Mouse (Mus musculus) hindbrain, embryonic 11.5 days (tissue): ENCODE results near the gene E130114P18Rik. TPM values are rescaled to one million over a fixed set of nuclear protein-coding genes. Genes with fewer than 3 reads are reported as not detected.

Experiments used
- ATAC-seq: fragments of 200-750 bp; cut with Nextera tagmentation; 2 replicates; pipeline ENCODE4 v1.8.0; 2017; ENCODE audit warnings: mild to moderate bottlenecking, moderate TSS enrichment, moderate library complexity; ENCODE audit not compliant: low FRiP score
- DNase-seq: peaks from one replicate; pipeline ENCODE4 v3.0.0-alpha.2; 2015; ENCODE audit warnings: low spot score
- H3K27ac ChIP-seq: fragments of 300-500 bp; sonication (generic); 2 replicates; pipeline ENCODE4 v1.5.1; 2014; ENCODE audit warnings: mild to moderate bottlenecking, low read depth, low read length
- H3K27me3 ChIP-seq: fragments of 300-500 bp; sonication (generic); 2 replicates; pipeline ENCODE4 v1.6.1; 2014; ENCODE audit warnings: mild to moderate bottlenecking, low read length, moderate library complexity, mixed read lengths; ENCODE audit not compliant: control insufficient read depth, insufficient read depth
- H3K36me3 ChIP-seq: fragments of 300-500 bp; sonication (generic); 2 replicates; pipeline ENCODE4 v1.6.1; 2014; ENCODE audit warnings: mild to moderate bottlenecking, low read length, moderate library complexity, mixed read lengths; ENCODE audit not compliant: control insufficient read depth, insufficient read depth
- H3K4me1 ChIP-seq: fragments of 300-500 bp; sonication (generic); replicated peaks from 2 replicates; pipeline ENCODE4 v1.6.1; 2014; ENCODE audit warnings: low read length, mixed read lengths; ENCODE audit not compliant: control insufficient read depth, insufficient read depth
- H3K4me2 ChIP-seq: fragments of 300-500 bp; sonication (generic); replicated peaks from 2 replicates; pipeline ENCODE4 v1.6.1; 2014; ENCODE audit warnings: mild to moderate bottlenecking, low read depth, low read length
- H3K4me3 ChIP-seq: fragments of 300-500 bp; sonication (generic); 2 replicates; pipeline ENCODE4 v1.5.1; 2014; ENCODE audit warnings: low read depth, low read length
- H3K9ac ChIP-seq: fragments of 300-500 bp; sonication (generic); 2 replicates; pipeline ENCODE4 v1.6.1; 2014; ENCODE audit warnings: low read depth, low read length
- H3K9me3 ChIP-seq: fragments of 300-500 bp; sonication (generic); 2 replicates; pipeline ENCODE4 v1.6.1; 2016; ENCODE audit warnings: low read length; ENCODE audit not compliant: control insufficient read depth
- WGBS: fragments of 180-500 bp; shearing (Covaris S2); extraction: QIAGEN DNeasy Blood & Tissue Kit; methylation state at CpG from one replicate; pipeline ENCODE4 v1.1.7; 2014; 5-methylcytosine and 5-hydroxymethylcytosine counted together
- polyA plus RNA-seq: library from polyadenylated mRNA; unstranded; fragments of >200 nt; fragmentation: Nextera tagmentation; extraction: Ambion mirVana; gene quantifications from 2 replicates; pipeline ENCODE4 v1.2.1, GENCODE M21; 2014

The E130114P18Rik gene
- polyA plus RNA-seq, 1 experiment from 2014 or later, result 28.5 TPM

DNA sequence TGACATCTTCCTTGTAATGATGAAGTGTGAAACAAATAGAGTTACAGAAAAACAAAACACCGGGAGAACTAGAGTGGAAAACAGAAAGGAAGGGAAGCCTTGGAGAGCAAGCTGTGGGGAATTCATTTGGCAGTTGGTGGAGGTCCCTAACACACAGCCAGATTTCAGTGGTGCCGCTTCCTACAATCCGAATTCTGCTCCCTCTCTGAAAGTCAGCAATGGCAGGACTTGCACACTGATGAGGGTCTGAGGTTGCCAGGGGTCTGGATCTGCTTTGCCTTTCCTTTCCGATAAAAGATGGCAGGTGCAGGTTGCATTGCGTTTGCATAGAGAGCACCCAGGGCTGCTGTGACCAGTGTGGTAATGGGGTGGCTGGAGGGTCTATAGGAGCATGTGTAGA is 18.1 kb upstream of the E130114P18Rik start:
- H3K27me3 ChIP-seq, result no peaks in the 10 kb centered on the region
- ATAC-seq (no peak), DNase-seq (no peak)
- no peaks in the 10 kb centered on the region for H3K36me3 ChIP-seq
- H3K4me2 ChIP-seq, result no peak overlapping the region
- no peaks in the 10 kb centered on the region for H3K9me3 ChIP-seq
- H3K4me3 ChIP-seq, result no peak overlapping the region
- H3K27ac ChIP-seq, result no peak overlapping the region
- WGBS, result 82% methylated on average over 5 of the region's 5 CpGs
- H3K4me1 ChIP-seq, result no peaks in the 10 kb centered on the region
- H3K9ac ChIP-seq, result no peak overlapping the region

DNA sequence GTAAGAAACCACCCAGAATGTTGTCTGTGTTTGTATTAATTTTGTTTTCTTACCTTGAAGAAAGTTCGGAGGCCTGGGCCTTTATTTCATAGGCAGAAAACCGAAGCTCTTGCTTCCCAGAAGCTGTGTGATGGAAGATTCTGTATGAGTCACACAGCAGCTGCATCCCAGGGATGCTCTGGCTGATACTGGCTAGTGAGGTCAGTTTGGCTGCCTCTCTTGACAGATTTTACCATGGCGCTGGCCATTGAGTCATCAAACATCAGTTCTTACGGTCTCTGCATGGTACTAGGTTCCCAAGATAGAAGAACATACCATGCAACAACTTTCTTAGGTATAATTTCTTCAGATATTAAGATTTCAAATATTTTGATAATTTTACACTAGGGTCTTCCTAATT is 17.0 kb upstream of the E130114P18Rik start:
- Histone ChIP-seq H3K4me3 (no peak overlapping the region), H3K27me3 (no peaks in the 10 kb centered on the region; the same call in 1 of the 2 replicates), H3K9me3 (no peaks in the 10 kb centered on the region), H3K36me3 (no peaks in the 10 kb centered on the region), H3K4me1 (no peaks in the 10 kb centered on the region), H3K4me2 (no peak overlapping the region), H3K27ac (no peak overlapping the region), H3K9ac (no peak overlapping the region)
- DNase-seq, result no peak
- 88% methylated on average over 4 of the region's 4 CpGs for WGBS
- ATAC-seq, result no peak

DNA sequence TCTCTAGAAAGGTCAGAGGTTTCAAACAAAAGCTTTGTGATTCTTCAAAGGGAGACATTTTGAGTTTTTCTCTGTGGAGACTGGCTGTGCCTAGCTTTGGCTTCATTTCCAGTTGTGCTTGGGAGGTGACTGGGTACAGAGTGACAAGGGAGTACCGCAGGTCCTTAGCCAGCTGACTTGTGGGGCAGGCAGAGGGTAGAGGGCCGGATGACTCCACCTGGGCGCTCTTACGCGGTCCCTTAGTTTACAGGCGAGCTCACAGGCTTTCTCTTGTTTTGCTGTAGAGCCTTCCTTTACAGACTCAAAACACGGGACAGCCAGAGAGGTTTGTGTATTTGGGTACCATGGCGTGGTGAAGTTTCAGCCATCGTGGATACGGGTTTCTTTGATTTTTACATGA is 16.1 kb upstream of the E130114P18Rik start:
- Histone ChIP-seq H3K4me1 (no peaks in the 10 kb centered on the region), H3K9ac (no peak overlapping the region), H3K27me3 (peaks cover 4% of the 10 kb centered on the region; the same call in 1 of the 2 replicates), H3K4me3 (no peak overlapping the region), H3K4me2 (no peak overlapping the region), H3K36me3 (no peaks in the 10 kb centered on the region), H3K9me3 (no peaks in the 10 kb centered on the region), H3K27ac (no peak overlapping the region)
- ATAC-seq (no peak), DNase-seq (no peak)
- 82% methylated on average over 10 of the region's 10 CpGs for WGBS

DNA sequence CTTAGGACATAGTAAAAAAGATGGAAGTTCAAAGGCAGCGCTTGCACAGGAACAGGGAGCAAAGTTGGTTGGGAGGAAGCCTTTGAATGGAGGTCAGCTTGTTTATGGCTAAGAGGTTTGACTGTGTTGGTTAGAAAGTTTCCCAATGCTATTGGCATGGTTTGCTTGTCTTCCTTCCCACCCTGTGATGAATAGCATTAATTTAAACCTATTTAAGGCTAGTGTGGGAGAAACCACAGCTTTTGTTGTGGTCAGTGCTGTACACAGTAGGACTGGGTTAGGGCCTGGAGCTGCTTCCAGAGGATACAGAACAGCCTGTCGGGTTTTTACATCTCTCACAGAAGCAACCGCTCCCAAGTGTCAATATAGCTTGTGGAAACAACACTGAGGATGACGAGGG is 10.7 kb upstream of the E130114P18Rik start:
- Histone ChIP-seq H3K27ac (no peak overlapping the region), H3K9ac (no peak overlapping the region), H3K36me3 (no peaks in the 10 kb centered on the region), H3K4me2 (no peak overlapping the region), H3K4me3 (no peak overlapping the region), H3K4me1 (no peaks in the 10 kb centered on the region), H3K27me3 (peaks cover 6% of the 10 kb centered on the region), H3K9me3 (no peaks in the 10 kb centered on the region)
- no peak for ATAC-seq
- WGBS, result 72% methylated on average over 4 of the region's 4 CpGs
- DNase-seq, result no peak

DNA sequence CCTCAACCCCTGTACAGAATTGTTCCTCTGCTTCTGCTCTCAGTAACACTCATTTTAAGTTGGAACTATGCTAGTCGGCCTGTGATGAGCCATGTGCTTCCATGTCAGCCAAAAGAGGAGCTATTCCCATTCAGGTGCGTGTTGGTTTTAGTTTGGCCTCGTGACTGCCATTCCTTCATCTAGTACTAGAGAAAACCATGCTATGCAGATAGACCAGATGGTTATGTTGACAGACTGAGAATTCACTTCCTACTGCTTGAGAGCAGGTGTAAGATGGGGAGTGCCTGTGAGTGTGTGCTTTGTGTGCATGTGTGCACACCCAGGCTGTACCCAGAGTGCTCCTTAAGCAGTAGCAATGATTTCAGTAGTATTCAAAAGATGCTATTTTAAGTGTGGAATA is 9.6 kb upstream of the E130114P18Rik start:
- H3K4me3 ChIP-seq, result no peak overlapping the region
- no peak for DNase-seq
- no peak for ATAC-seq
- no peaks in the 10 kb centered on the region for H3K9me3 ChIP-seq
- no peaks in the 10 kb centered on the region for H3K4me1 ChIP-seq
- H3K36me3 ChIP-seq, result no peaks in the 10 kb centered on the region
- peaks cover 6% of the 10 kb centered on the region for H3K27me3 ChIP-seq
- WGBS, result 71% methylated on average over 3 of the region's 3 CpGs
- H3K27ac ChIP-seq, result no peak overlapping the region
- H3K4me2 ChIP-seq, result no peak overlapping the region
- no peak overlapping the region for H3K9ac ChIP-seq

DNA sequence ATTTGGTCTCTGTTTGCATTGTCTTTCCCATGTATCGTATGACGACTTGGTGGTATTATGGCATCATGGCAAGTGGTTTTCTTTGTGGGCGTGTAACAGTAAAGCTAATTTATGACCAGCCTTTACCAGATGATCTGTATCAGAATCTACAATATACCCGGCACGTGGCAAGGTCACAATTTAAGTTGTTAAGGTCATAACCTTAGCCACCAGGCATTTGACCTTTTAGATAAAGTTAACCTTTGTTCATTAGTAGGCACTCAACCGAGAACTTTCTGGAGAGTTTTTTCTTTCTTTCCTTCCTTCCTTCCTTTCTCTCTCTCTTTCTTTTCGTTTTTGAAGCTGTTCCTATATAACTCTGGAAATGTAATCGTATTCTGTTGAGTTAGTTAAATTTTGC is 8.7 kb upstream of the E130114P18Rik start:
- peaks cover 6% of the 10 kb centered on the region for H3K27me3 ChIP-seq
- 54% methylated on average over 8 of the region's 8 CpGs for WGBS
- no peaks in the 10 kb centered on the region for H3K36me3 ChIP-seq
- no peaks in the 10 kb centered on the region for H3K9me3 ChIP-seq
- H3K4me3 ChIP-seq, result no peak overlapping the region
- DNase-seq (no peak), ATAC-seq (no peak)
- H3K4me2 ChIP-seq, result no peak overlapping the region
- H3K27ac ChIP-seq, result no peak overlapping the region
- H3K9ac ChIP-seq, result no peak overlapping the region
- H3K4me1 ChIP-seq, result no peaks in the 10 kb centered on the region

DNA sequence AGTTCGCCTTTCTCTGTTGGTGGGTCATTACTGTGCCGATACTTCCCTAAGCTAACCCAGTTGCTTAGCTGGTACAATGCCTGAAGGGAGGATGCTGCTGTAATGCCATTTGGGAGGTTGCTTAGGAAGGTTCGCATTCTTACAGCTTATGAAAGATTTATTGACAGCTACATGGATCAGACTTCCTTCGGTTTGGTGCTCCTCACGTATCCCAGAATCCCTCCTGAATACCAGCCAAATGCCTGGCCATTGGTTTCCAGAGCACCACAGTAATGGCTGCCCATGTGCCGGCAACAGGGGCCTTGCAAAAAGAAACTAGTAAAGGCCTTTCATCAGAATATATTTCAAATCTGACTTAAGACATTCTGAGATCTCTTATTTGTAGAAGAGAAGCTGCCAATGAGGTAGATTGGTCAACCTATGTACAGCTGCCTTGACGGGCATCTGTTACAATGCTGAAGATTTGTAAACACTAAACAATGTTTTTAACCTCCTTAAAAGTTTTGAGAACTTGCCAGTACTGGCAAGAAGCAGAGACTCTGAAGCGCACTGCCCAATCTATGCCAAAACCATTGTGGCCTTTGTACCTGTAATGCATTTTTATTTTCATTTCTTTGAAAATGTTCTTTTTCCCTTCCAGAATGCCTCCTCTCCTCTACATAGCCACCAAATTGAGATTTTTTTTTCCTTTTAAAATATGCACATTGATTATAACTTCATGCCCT is 7.8 kb upstream of the E130114P18Rik start:
- Histone ChIP-seq H3K27me3 (peaks cover 6% of the 10 kb centered on the region), H3K4me1 (no peaks in the 10 kb centered on the region), H3K36me3 (no peaks in the 10 kb centered on the region), H3K4me2 (no peak overlapping the region), H3K27ac (no peak overlapping the region), H3K9ac (no peak overlapping the region), H3K4me3 (no peak overlapping the region), H3K9me3 (no peaks in the 10 kb centered on the region)
- ATAC-seq (no peak), DNase-seq (no peak)
- 89% methylated on average over 8 of the region's 8 CpGs for WGBS

DNA sequence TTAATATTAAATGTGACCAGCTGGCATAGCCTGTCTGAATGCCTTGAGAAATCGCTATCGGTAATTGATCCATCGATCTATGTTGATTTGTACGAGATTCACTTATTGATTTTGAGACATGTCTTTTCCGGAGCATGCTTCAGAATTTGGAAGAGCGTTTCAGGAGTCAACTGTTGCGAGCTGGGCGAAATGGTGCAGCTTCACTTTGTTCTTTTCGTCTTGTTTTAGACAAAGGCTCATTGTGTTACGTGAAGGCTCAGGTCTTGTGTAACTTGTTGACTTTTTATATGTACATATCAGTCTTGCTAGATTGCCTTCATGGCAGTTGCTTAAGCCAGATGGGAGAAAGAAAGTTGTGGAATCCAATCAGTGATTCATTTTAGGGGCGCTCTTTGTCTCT is 6.4 kb upstream of the E130114P18Rik start:
- H3K4me2 ChIP-seq, result no peak overlapping the region
- H3K9ac ChIP-seq, result no peak overlapping the region
- H3K4me1 ChIP-seq, result no peaks in the 10 kb centered on the region
- H3K36me3 ChIP-seq, result no peaks in the 10 kb centered on the region
- DNase-seq (no peak), ATAC-seq (no peak)
- H3K4me3 ChIP-seq, result no peak overlapping the region
- H3K27me3 ChIP-seq, result peaks cover 9% of the 10 kb centered on the region
- H3K9me3 ChIP-seq, result no peaks in the 10 kb centered on the region
- WGBS, result 82% methylated on average over 11 of the region's 11 CpGs
- no peak overlapping the region for H3K27ac ChIP-seq

DNA sequence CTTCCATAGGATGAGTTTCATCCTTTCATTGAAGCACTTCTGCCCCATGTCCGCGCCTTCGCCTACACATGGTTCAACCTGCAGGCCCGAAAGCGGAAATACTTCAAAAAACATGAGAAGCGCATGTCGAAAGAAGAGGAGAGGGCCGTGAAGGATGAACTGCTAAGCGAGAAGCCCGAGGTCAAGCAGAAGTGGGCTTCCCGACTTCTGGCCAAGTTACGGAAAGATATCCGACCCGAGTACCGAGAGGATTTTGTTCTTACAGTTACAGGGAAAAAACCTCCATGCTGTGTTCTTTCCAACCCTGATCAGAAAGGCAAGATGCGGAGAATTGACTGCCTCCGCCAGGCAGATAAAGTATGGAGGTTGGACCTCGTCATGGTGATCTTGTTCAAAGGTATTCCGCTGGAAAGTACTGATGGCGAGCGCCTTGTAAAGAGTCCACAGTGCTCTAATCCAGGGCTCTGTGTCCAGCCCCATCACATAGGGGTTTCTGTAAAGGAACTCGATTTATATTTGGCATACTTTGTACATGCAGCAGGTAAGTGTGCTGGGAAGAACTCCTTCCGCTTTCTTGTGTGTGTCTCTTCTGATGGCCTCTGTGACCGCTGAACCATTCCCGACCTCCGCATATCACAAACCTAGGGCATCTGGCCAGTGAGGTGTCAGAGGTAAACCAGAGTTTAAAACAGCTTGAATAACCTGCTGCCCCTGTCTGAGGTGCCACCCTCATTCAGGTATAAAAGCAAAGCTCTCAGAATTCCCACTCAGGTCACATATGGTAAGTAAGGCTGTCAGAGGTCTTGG is 5.4 kb upstream of the E130114P18Rik start:
- no peaks in the 10 kb centered on the region for H3K4me1 ChIP-seq
- no peaks in the 10 kb centered on the region for H3K36me3 ChIP-seq
- no peak for DNase-seq
- peaks cover 6% of the 10 kb centered on the region for H3K27me3 ChIP-seq
- ATAC-seq, result no peak
- no peak overlapping the region for H3K4me2 ChIP-seq
- H3K4me3 ChIP-seq, result no peak overlapping the region
- no peak overlapping the region for H3K9ac ChIP-seq
- no peaks in the 10 kb centered on the region for H3K9me3 ChIP-seq
- no peak overlapping the region for H3K27ac ChIP-seq
- 92% methylated on average over 26 of the region's 26 CpGs for WGBS
